Mouse (Mus musculus) heart, adult 18-20 months (tissue): ENCODE measurements around the gene Add1. TPM values are rescaled to one million over a fixed set of nuclear protein-coding genes. Genes with fewer than 3 reads are reported as not detected.
A peak's percentile ranks its signal among the peaks of the same experiment; 100 is the strongest.
"Not testable (repeated sequence)": the region's sequence is repeated elsewhere in the genome, so short reads cannot be mapped to it uniquely, and the experiment has no call there.

Experiments
- DNase-seq, 2 experiments: peaks; one replicate each; pipeline ENCODE4 v3.0.0; 2021 to 2022; ENCODE audit warnings: mixed read lengths in 1 of 2
- total RNA-seq, 2 experiments: library from RNA; stranded (reverse); gene quantifications; 2 replicates each; pipeline ENCODE4 v1.2.3; 2021

Add1 gene
- total RNA-seq, 2 experiments from 2014 or later = 124 to 133 TPM

DNA sequence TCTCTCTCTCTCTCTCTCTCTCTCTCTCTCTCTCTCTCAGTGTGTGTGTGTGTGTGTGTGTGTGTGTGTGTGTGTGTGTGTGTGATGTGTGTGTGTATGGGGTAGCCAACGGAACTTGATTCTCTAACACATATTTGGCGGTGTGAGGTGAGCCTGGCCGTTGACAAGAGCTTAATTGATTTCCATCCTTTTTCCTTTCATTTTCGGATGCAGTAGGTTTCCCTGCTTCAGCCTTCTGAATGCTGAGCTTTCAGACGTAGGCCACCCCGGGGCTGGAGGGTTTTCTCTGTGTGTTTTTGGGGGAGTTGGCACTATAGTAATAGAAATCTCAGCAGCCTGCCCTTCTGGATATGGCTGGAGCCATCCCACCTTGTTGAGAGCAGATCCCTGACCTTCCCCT is 23.2 kb upstream of the Add1 start:
- no peak for DNase-seq

DNA sequence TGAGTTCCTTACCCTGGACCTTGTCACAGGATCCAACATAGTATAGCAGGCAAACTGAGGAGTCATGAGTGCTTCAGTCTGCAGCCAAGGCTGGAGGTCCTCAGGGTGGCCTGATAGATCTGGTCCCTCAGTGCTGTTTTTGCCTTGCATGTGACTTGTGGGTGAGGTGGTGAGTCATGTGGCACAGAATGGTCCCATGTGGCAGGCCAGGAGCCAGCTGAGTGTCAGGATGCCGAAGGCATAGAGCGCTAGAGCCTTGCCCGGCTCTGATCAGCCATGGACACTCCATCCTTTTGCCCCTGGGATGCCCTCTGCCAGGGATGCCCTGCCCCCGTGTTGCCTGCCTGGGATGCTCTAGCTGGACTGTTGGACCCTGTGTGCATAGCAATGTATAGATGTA is 21.6 kb upstream of the Add1 start:
- DNase-seq = no peak

GRCm38 (mm10) chr5:34563854-34564253 is 9.6 kb upstream of the Add1 start:
- no peak for DNase-seq

DNA sequence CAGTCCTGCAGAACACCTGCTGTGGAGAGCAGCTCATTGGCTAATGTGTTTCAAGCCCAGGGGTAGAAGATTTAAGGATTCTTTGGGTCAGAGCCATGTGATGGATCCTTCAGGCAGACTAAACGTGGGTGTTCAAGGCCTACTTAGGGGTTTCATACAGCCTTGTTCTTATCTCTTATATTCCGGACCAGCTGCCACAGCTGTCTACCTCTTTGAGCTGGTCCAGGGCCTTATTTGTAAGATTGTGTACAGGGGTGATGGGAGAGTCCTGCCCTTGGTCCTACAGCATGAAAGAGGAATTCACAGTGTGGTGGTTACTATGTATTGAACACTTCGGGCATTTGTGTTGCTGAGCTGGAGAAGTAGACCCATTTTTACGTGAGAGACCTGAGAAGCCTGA is 9.2 kb upstream of the Add1 start:
- no peak for DNase-seq

- DNase-seq = peak; percentile 87 to 90
These were observed 7.8 kb upstream of the Add1 start for GRCm38 (mm10) chr5:34565545-34566283.

DNA sequence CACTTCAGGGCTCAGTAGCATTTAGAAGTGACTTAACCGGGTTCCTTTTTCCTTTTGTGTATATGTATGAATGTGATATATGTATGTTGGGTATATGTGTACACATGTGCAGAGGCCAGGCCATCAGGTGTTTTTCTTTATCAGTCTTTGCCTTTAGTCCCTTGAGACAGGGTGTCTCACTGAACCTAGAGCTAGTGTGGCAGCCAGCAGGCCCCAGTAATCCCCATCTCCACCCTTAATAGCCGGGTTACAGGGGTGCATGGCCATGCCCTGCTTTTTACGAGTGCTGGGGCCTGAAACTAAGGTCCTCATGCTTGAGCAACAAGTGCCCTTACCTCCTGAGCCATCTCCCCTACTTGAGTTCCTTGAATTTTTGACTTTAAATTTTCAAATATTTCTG is 1.9 kb upstream of the Add1 start:
- DNase-seq = no peak

DNA sequence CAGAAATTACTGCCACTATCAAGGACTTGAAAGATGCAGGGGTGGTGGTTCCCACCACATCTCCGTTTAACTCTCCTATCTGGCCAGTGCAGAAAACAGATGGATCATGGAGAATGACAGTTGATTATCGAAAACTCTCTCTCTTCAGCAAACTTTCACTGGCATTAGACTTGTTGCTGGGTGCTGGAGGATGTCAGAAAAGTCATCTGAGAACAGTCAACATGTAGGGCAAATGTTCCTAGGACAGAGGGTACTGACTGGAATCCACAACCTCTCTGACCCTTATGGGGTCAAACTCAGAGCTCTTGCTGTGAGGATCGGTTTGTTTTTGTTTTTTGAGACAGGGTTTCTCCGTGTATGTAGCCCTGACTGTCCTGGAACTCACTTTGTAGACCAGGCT is 896 bp upstream of the Add1 start:
- DNase-seq = not testable (repeated sequence)

GRCm38 (mm10) chr5:34574721-34575120 is 1.3 kb downstream of the Add1 start:
- no peak for DNase-seq

- no peak for DNase-seq
These were observed 2.8 kb downstream of the Add1 start for GRCm38 (mm10) chr5:34576286-34576685.

DNA sequence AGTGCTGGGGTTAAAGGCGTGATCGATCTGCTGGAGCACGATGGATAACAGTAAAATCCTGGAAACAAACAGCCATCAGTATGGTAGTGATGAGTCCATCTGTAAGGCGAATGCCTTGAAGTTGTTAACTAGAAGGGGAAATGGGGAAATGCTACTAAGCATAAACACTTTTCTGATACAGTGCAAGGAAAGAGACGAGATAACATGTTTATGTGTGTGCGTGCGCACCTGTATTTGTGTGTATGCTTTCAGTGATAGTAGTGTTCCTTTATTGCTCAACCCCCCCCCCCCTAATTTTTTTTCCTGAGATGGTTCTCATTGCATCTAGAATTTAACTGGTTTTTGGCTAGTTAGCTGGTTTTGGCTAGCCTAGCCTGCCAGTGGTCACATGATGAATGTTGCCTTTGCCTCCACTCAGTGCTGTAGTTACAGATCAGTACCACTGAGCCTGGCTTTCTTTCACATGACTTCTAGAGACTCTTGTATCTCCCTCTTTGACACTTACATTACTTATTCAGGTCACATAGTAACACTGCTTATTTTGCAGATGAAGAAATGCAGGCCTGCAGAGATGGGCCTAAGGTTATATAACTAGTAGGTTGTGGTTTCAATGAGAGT is 4.7 kb downstream of the Add1 start:
- DNase-seq = no peak

DNA sequence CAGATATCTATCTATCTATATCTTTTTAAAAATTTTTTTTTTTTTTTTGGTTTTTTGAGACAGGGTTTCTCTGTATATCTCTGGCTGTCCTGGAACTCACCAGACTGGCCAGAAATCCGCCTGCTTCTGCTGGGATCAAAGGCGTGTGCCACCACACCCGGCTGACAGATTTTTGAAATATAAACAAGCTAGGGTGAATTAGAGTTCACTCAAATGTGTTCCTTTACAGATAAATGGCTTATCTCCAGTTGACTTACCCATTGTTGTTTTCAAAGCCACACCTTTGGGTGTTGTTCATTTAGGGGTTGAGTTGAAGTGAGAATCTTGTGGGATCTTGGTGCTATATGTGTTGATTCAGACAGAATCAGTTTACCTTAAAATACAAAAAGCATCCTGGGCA is 5.9 kb downstream of the Add1 start:
- no peak for DNase-seq

- peak; percentile 36 to 53 for DNase-seq
These were observed 8.3 kb downstream of the Add1 start for GRCm38 (mm10) chr5:34581671-34582313.

DNA sequence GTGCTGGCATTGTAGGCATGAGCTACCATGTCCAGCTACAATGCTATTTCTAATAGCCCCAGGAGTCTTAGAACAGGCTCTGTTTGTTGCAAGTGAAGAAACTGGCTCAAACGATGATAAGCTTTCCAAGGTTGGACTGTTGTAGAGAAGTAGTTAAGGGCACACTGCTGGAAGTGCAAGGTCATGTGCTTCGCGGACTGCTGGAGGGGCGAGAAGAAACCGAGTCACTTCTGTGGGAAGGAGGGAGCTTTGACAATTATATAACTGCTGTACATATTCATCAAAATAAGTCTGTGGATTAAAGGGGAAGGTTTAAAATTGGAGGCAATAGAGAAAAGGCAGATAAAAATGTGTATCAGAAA is 8.8 kb downstream of the Add1 start:
- DNase-seq = no peak

DNA sequence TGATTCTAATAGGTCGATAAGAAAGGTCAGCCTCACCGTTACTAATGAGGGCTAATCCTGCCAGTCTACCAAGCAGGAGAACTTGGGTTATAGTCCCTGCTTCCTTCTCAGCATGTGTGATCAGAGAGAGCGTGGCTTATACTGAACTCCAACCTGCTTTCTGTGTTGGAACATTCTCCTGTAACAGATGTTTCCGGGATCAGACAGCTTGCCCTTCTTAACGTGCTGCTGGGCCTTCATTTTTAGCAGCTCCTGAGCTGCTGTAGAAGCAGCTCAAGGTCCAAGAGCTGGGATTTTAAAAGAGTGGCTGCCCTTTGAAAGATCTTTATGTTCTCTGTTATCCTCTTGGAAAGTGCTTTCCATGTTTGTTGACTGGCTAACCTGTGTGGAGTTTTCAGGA is 11.8 kb downstream of the Add1 start:
- DNase-seq = no peak

DNA sequence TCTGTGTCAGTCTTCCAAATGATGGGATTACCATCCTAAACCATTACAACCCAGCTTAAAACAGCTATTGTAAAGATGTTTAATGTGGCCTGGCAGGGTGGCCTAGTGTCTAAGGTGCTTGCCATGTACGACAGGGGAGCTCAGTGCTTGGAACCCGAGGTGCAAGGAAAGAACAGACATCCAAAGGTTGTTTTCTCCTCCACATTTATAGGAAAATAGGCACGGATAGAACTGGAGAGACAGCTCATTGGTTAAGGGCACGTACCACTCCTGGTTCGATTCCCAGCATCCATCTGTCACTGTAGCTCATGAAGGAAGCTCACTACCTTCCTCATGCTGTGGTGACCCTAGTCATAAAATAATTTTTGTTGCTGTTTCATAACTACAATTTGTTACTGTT is 14.4 kb downstream of the Add1 start:
- DNase-seq = no peak

DNA sequence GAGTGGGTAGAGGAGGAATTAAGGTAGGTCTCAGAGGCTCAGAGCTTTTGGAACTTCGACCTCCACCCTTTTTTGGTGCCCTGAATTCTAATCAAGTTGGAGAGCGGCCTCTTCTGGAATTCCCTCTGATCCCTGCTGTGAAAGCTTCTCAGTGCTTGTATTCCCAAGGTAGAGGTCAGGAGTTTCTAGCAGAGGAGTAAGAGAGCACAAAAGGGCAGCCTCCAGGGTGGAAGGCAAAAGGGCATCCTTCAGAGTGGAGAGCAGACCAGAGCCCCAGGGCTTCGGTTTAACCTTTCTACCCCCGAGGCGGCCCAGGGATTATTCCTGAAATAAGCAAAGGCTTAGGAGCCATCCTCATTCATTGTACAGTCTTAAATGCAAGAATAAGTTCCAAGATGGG is 16.6 kb downstream of the Add1 start:
- DNase-seq = no peak

DNA sequence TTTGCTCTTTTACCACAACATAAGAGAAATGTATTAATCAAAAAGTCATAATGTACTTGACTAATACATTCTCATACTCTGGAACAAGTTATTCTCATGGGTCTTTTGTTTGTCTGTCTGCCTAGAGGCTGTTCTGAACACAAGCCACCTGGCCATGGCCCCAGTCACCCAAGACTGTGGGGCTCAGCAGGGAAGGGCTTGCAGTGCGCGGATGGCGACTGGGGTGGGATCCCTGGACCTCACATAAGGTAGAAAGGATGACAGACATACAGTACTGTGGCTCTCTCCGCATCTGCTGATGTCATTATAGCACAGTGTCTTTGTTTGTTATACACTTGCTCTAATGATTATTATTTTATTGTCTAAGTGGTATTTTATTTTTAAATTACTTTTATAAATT is 17.2 kb downstream of the Add1 start:
- no peak for DNase-seq

GRCm38 (mm10) chr5:34591388-34592004 is 18.0 kb downstream of the Add1 start:
- no peak for DNase-seq

DNA sequence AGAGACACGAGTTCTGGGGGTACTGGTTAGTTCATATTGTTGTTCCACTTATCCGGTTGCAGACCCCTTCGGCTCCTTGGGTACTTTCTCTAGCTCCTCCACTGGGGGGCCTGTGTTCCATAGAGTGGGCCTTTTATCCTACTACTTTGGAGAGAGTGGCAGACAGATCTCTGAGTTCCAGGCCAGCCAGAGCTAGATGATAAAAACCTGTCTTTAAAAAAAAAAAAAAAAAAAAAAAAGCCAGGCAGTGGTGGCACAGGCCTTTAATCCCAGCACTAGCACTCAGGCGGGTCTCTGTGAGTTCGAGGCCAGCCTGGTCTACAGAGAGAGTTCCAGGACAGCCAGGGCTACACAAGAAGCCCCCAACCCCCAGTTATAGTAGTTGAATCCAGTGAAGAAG is 18.8 kb downstream of the Add1 start:
- not testable (repeated sequence) for DNase-seq

DNA sequence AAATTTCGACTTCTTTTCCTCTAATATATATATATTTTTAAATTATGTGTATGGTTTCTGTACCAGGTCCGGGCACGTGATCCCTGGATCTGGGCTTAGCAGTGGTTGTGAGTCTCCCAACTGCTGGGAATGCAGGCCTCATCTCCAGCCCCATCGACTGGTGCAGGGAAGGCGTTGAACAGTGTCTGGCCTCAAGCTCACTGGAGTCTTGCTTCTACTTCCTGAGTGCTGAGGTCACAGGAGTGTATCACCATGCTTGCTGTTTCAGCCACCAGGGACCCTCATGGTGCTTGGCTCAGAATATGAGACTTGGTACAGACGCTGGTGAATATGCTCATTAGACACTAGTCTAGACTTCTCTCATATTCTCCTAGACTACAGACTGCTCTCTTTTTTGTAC is 19.2 kb downstream of the Add1 start:
- no peak for DNase-seq

GRCm38 (mm10) chr5:34593202-34593727 is 19.8 kb downstream of the Add1 start:
- DNase-seq = no peak

- no peak for DNase-seq
These were observed 31.1 kb downstream of the Add1 start for GRCm38 (mm10) chr5:34604576-34604975.
